Mouse (Mus musculus) liver, embryonic 14.5 days (tissue): Measurements from ENCODE around the gene Col8a2.

ENCODE experiments used
- CTCF ChIP-seq: IDR thresholded peaks from 2 replicates; pipeline ENCODE4 v1.5.1; 2016; ENCODE audit warnings: antibody characterized with exemption, low read depth, control low read depth
- EP300 ChIP-seq: IDR thresholded peaks from 2 replicates; pipeline ENCODE4 v1.6.1; 2016; ENCODE audit warnings: antibody characterized with exemption, low read depth

DNA sequence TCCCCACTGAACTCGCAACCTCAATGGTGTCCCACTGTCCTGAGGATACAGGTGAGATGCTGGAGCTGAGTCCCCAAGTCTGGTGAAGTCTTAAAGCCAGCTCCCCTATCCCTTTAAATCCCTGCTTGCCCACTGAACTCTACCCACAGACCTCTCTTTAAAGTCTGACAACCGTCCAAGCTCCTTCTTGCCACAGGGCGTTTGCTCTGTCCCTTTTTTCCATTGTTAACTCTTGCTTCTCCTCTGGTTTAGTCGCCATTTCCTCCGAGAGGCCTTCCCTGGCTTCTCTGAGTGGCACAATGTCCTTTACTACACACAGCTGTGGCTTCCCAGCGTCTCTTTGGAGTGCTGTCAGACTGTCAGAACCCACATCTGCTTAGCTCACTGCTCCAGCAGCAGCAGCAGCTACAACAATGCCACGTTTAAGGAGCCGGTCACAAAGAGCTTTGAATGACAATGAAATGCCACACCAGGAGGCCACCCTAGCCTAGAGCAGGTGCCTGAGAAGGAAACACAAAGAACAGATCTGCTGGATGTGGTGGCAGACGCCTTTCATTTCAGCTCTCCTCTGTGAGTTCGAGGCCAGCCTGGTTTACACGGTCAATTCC, 38.2 kb upstream of the Col8a2 start:
- TF ChIP-seq CTCF (no peak), EP300 (no peak)
